Mouse (Mus musculus): ENCODE data around the gene Nop16. TPM values are rescaled to one million over a fixed set of nuclear protein-coding genes. Genes with fewer than 3 reads are reported as not detected.
"Not testable (repeated sequence)": the region's sequence is repeated elsewhere in the genome, so short reads cannot be mapped to it uniquely, and the experiment has no call there.

The Nop16 gene
- polyA plus RNA-seq (2012; rRNA removed) = 25.4 and 26.0 TPM in 2 replicates

GRCm38 (mm10) chr13:54589996-54590951, at the start of gene Nop16, which contains the start of gene Higd2a:
Gene Nop16 (minus strand): TSS chr13:54590090.
Gene Higd2a (plus strand): TSS chr13:54590207.
- no peak for TF ChIP-seq CTCF (IDR thresholded peaks at IDR 0.05; ENCODE audit: extremely low read depth, insufficient read depth, low read length)
- TF ChIP-seq POLR2A (IDR thresholded peaks at IDR 0.05; ENCODE audit: extremely low read depth, insufficient read depth, low read length) = peak; percentile 88
- Histone ChIP-seq H3K27ac (ENCODE audit: insufficient read depth, low read length) (peak within 1 kb of the TSS; percentile 74), H3K4me3 (ENCODE audit: insufficient read depth, low read length) (peak within 1 kb of the TSS; percentile 49), H3K4me1 (ENCODE audit: control insufficient read depth, insufficient read depth, low read length) (peaks cover 5% of the 10 kb centered on the region; the same call in 1 of the 2 replicates)

DNA sequence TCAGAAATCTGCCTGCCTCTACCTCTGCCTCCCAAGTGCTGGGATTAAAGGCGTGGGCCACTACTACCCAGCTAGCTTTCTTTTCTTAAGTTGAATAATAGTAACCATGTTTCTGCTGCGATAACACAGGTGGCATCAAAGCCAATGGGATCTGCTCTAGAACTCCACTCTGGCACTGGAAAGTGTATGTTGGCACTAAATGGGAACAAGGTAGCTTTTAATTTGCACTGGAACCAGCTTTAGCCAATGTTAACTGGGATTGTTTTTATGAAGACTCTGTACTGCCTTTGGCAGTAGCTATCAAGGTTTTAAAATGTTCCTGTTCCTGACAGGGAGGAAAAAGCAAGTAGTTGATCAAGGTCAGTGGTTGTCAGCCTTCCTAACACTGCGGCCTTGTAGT, 45.1 kb upstream of the Nop16 start:
- no peak for TF ChIP-seq POLR2A (IDR thresholded peaks at IDR 0.05; ENCODE audit: extremely low read depth, insufficient read depth, low read length)
- TF ChIP-seq CTCF (IDR thresholded peaks at IDR 0.05; ENCODE audit: extremely low read depth, insufficient read depth, low read length) = no peak
- no peak overlapping the region for H3K27ac ChIP-seq (ENCODE audit: insufficient read depth, low read length)

GRCm38 (mm10) chr13:54632731-54633277, 42.9 kb upstream of the Nop16 start:
- no peak overlapping the region for H3K27ac ChIP-seq (ENCODE audit: insufficient read depth, low read length)
- H3K4me3 ChIP-seq (ENCODE audit: insufficient read depth, low read length) = no peak overlapping the region
- TF ChIP-seq POLR2A (IDR thresholded peaks at IDR 0.05; ENCODE audit: extremely low read depth, insufficient read depth, low read length) = no peak
- TF ChIP-seq CTCF (IDR thresholded peaks at IDR 0.05; ENCODE audit: extremely low read depth, insufficient read depth, low read length) = no peak
- H3K4me1 ChIP-seq (ENCODE audit: control insufficient read depth, insufficient read depth, low read length) = no peaks in the 10 kb centered on the region

More for the DNA sequence above, 45.1 kb upstream of the Nop16 start:
- H3K4me1 ChIP-seq (ENCODE audit: control insufficient read depth, insufficient read depth, low read length) = no peaks in the 10 kb centered on the region
- H3K4me3 ChIP-seq (ENCODE audit: insufficient read depth, low read length) = no peak overlapping the region

GRCm38 (mm10) chr13:54629128-54629527, 39.2 kb upstream of the Nop16 start:
- Histone ChIP-seq H3K4me1 (ENCODE audit: control insufficient read depth, insufficient read depth, low read length) (no peaks in the 10 kb centered on the region; the same call in 1 of the 2 replicates), H3K4me3 (ENCODE audit: insufficient read depth, low read length) (no peak overlapping the region), H3K27ac (ENCODE audit: insufficient read depth, low read length) (no peak overlapping the region)
- TF ChIP-seq CTCF (IDR thresholded peaks at IDR 0.05; ENCODE audit: extremely low read depth, insufficient read depth, low read length) (no peak), POLR2A (IDR thresholded peaks at IDR 0.05; ENCODE audit: extremely low read depth, insufficient read depth, low read length) (no peak)

- peak overlapping the region; percentile 70 for H3K27ac ChIP-seq (ENCODE audit: insufficient read depth, low read length)
- H3K4me3 ChIP-seq (ENCODE audit: insufficient read depth, low read length) = peak overlapping the region; percentile 90
- no peak for TF ChIP-seq POLR2A (IDR thresholded peaks at IDR 0.05; ENCODE audit: extremely low read depth, insufficient read depth, low read length)
- no peak for TF ChIP-seq CTCF (IDR thresholded peaks at IDR 0.05; ENCODE audit: extremely low read depth, insufficient read depth, low read length)
- H3K4me1 ChIP-seq (ENCODE audit: control insufficient read depth, insufficient read depth, low read length) = peaks cover 4% of the 10 kb centered on the region
Measured at GRCm38 (mm10) chr13:54621960-54622521, 32.2 kb upstream of the Nop16 start.

DNA sequence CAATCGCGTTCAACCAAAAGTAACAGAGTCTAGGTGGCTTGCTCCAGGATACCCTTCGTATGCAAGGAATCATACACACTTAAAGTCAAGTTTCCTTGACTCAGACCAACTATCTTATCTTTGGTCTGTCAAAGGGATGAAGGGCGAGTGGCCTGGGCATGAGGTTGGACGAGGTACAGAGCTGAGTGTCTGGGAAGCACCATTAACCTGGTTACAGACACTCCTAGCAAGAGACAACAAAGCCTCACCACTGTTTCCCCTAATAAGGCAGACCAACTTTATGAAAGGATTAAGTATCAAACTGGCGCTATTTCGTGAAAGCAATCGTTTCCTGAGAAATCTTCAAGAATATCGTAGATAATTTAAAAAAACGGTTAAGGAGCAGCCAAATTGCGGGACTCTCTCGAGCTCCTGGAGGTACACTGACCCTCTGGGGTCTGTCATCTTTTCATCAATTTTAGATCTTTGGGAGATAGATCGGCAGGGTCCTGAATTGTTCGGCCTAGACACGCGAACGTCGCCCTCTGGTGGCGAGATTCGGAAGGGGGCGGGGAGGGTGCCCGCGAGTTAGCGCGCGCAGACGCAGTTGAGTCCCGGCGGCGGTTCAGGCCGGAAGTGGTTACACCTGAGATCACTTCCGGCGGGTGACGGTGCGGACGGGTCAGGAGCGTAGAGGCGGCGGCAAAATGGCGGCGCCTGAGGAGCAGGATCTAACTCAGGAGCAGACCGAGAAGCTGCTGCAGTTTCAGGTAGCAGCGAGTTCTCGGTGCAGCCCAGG, 31.5 kb upstream of the Nop16 start, which contains the start of gene Faf2:
TSS of gene Faf2 (plus strand) at position 630 of the 778 bp plus-strand sequence.
- H3K27ac ChIP-seq (ENCODE audit: insufficient read depth, low read length) = peak within 1 kb of the TSS; percentile 70
- H3K4me1 ChIP-seq (ENCODE audit: control insufficient read depth, insufficient read depth, low read length) = peaks cover 4% of the 10 kb centered on the region
- peak; percentile 79; the same call in 1 of the 2 replicates for TF ChIP-seq POLR2A (IDR thresholded peaks at IDR 0.05; ENCODE audit: extremely low read depth, insufficient read depth, low read length)
- peak; percentile 76 for TF ChIP-seq CTCF (IDR thresholded peaks at IDR 0.05; ENCODE audit: extremely low read depth, insufficient read depth, low read length)
- H3K4me3 ChIP-seq (ENCODE audit: insufficient read depth, low read length) = peak within 1 kb of the TSS; percentile 90

DNA sequence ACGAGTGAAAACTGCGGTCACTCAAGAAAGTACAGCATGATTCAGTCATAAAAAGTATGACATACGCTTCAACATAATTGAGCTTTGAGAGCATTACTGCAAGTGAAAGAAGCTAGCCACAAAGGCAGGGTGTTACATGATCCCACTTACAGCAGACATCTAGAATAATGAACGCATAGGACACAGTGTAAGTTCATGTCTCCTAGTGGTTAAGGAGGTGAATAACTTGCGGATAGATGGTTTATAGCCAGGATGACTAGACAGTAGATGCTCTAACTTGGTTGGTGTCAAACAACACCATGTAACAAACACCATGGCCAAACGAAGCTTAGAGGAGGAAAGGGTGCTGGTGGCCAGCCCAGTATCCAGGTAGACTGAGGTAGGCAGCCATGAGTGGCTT, 27.1 kb upstream of the Nop16 start:
- H3K4me3 ChIP-seq (ENCODE audit: insufficient read depth, low read length) = no peak overlapping the region
- no peak overlapping the region for H3K27ac ChIP-seq (ENCODE audit: insufficient read depth, low read length)
- no peaks in the 10 kb centered on the region for H3K4me1 ChIP-seq (ENCODE audit: control insufficient read depth, insufficient read depth, low read length)
- TF ChIP-seq POLR2A (IDR thresholded peaks at IDR 0.05; ENCODE audit: extremely low read depth, insufficient read depth, low read length) (no peak), CTCF (IDR thresholded peaks at IDR 0.05; ENCODE audit: extremely low read depth, insufficient read depth, low read length) (no peak)

DNA sequence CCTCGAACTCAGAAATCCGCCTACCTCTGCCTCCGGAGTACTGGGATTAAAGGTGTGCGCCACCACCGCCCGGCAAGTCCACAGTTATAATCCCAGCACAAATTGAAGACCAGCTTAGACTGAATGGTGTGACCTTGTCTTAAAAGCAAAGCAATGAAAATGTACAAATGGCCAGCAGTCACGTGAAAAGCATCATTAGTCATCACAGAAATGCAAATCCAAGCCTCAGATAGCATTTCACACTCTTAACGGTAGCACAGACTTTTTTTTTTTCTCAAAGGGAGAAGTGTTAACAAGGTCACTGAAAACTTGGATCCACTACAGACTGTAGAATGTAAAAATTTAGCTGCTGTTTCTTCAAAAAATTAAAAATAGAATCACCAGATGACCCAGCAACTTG, 26.4 kb upstream of the Nop16 start:
- Histone ChIP-seq H3K4me3 (ENCODE audit: insufficient read depth, low read length) (no peak overlapping the region), H3K27ac (ENCODE audit: insufficient read depth, low read length) (no peak overlapping the region), H3K4me1 (ENCODE audit: control insufficient read depth, insufficient read depth, low read length) (no peaks in the 10 kb centered on the region)
- TF ChIP-seq POLR2A (IDR thresholded peaks at IDR 0.05; ENCODE audit: extremely low read depth, insufficient read depth, low read length) (no peak), CTCF (IDR thresholded peaks at IDR 0.05; ENCODE audit: extremely low read depth, insufficient read depth, low read length) (no peak)

GRCm38 (mm10) chr13:54613141-54613540, 23.3 kb upstream of the Nop16 start:
- not testable (repeated sequence) for H3K4me3 ChIP-seq (ENCODE audit: insufficient read depth, low read length)

More at GRCm38 (mm10) chr13:54613141-54613540, 23.3 kb upstream of the Nop16 start:
- not testable (repeated sequence) for H3K4me1 ChIP-seq (ENCODE audit: control insufficient read depth, insufficient read depth, low read length); H3K27ac ChIP-seq (ENCODE audit: insufficient read depth, low read length)
